Mouse (Mus musculus): Measurements from ENCODE around the gene Cryba4. TPM values are rescaled to one million over a fixed set of nuclear protein-coding genes. Genes with fewer than 3 reads are reported as not detected.

Cryba4 gene
- total and polyA plus RNA-seq, 2 experiments from 2014 or later = 2.4 TPM; not detected in 1

DNA sequence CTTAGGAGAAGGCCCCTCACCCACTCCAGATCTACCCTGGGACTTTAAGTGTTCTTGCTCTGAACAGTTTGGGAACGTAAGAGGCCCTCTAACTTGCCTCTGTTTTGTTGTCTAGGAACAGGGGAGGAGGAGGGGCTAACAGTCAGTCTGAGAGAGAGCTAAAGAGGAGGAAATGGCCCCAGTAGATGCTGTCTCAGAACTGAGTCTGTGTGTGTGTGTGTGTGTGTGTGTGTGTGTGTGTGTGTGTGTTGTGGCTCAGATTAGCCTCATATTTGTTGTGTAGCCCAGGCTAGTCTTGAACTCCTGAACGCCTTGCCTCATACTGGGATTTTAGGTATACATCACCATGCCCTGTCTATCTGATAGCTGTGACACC is 34.3 kb upstream of the Cryba4 start:
- no peak overlapping the region for H3K4me2 ChIP-seq (ENCODE audit: low read depth)
- no peaks in the 10 kb centered on the region for H3K4me1 ChIP-seq (ENCODE audit: insufficient read depth)
- H3K9ac ChIP-seq = no peak overlapping the region
- H3K4me3 ChIP-seq (ENCODE audit: low read depth, low read length) = no peak overlapping the region
- H3K36me3 ChIP-seq (ENCODE audit: insufficient read depth) = no peaks in the 10 kb centered on the region
- no peak overlapping the region for H3K27ac ChIP-seq (ENCODE audit: low read depth, low read length)
- H3K27me3 ChIP-seq (ENCODE audit: insufficient read depth, low read length) = no peaks in the 10 kb centered on the region
- no peak for TF ChIP-seq CTCF (IDR thresholded peaks at IDR 0.05; ENCODE audit: low read depth)
- no peaks in the 10 kb centered on the region for H3K9me3 ChIP-seq (ENCODE audit: low read length)
- ATAC-seq (no peak), DNase-seq (no peak)
- WGBS = 82% methylated on average over 2 of the region's 2 CpGs

DNA sequence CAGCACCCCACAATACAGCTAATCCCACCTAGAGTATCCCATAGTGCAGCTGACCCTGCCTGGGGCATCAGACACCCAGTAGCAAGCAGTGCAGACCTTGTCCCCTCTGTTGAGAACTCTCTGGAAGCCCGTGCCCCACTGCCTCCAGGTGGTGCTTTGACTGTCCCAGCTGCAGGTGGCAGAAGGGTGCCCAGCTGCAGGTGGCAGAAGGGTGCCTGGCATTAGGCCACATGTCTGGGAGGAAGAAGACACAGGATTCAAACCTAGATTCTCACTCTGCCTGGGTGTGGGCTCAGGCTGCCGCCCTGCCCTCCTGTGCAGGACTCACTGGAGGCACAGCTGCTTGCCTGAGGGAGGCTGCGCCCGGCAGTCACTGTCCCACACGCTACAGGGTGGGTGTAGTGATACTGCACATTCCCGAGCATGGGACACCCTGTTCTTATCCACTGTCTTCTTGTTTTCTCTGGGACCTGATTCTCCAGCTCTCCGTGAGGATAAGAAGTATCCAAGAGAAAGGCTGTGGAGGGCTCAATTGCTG is 33.3 kb upstream of the Cryba4 start:
- 92% methylated on average over 7 of the region's 7 CpGs for WGBS
- Histone ChIP-seq H3K9me3 (ENCODE audit: low read length) (no peaks in the 10 kb centered on the region), H3K4me1 (ENCODE audit: insufficient read depth) (no peaks in the 10 kb centered on the region), H3K27me3 (ENCODE audit: insufficient read depth, low read length) (no peaks in the 10 kb centered on the region), H3K27ac (ENCODE audit: low read depth, low read length) (no peak overlapping the region), H3K36me3 (ENCODE audit: insufficient read depth) (no peaks in the 10 kb centered on the region), H3K4me2 (ENCODE audit: low read depth) (no peak overlapping the region), H3K4me3 (ENCODE audit: low read depth, low read length) (no peak overlapping the region), H3K9ac (no peak overlapping the region)
- no peak for TF ChIP-seq CTCF (IDR thresholded peaks at IDR 0.05; ENCODE audit: low read depth)
- ATAC-seq (no peak), DNase-seq (no peak)

DNA sequence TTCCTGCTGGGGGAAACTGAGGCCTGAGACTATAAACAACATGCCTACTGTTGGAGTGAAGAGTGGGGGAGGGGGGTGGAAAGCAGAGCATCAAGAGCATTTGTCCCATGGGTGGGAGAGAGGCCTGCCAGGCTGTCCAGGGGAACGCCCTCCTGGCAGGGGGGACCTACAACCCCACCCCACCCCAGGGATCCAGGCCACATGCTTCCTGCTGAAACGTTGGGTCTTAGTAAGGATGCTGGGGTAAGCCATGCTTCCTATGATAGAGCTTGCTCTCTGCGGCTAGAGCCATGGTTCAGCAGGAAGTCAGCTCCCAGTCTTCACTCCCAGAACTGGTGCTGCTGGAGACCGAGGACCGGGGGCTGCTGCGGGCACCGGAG is 31.9 kb upstream of the Cryba4 start:
- WGBS = 83% methylated on average over 7 of the region's 7 CpGs
- H3K4me1 ChIP-seq (ENCODE audit: insufficient read depth) = no peaks in the 10 kb centered on the region
- no peak overlapping the region for H3K9ac ChIP-seq
- no peak overlapping the region for H3K27ac ChIP-seq (ENCODE audit: low read depth, low read length)
- no peaks in the 10 kb centered on the region for H3K27me3 ChIP-seq (ENCODE audit: insufficient read depth, low read length)
- DNase-seq (no peak), ATAC-seq (no peak)
- no peak overlapping the region for H3K4me2 ChIP-seq (ENCODE audit: low read depth)
- no peaks in the 10 kb centered on the region for H3K36me3 ChIP-seq (ENCODE audit: insufficient read depth)
- TF ChIP-seq CTCF (IDR thresholded peaks at IDR 0.05; ENCODE audit: low read depth) = no peak
- no peak overlapping the region for H3K4me3 ChIP-seq (ENCODE audit: low read depth, low read length)
- H3K9me3 ChIP-seq (ENCODE audit: low read length) = no peaks in the 10 kb centered on the region

DNA sequence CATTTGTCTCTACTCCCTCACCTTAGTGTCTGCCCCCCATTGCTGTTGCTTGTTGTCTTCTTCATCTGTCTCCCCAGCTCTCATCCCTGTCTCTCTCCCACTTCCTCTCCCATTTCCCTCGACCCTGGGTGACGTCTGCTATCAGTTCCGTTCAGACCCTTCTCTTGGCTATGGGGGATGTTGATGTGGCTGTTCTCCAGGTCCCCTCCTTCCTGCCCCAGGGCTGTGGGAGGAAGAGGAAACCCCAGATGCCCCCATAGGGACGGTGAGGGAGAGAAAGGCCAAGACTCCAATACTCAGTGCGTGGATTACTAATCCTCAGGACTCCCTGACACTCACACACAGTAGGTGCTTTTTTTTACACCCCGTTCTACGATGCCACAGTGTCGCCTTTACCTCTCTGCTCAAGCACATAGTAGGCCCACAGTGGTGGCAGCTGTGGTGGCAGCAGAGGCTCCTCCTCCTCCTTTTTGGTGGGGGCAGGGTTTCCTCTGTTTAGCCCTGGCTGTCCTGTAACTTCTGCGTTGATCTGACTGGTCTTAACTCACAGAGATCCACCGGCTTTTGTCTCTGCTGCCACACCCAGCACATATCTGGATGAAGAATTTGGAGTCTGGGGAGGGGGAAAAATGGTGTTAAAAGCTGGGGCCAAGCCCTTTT is 31.4 kb upstream of the Cryba4 start:
- no peak overlapping the region for H3K4me3 ChIP-seq (ENCODE audit: low read depth, low read length)
- no peaks in the 10 kb centered on the region for H3K4me1 ChIP-seq (ENCODE audit: insufficient read depth)
- no peaks in the 10 kb centered on the region for H3K27me3 ChIP-seq (ENCODE audit: insufficient read depth, low read length)
- DNase-seq (no peak), ATAC-seq (no peak)
- no peaks in the 10 kb centered on the region for H3K36me3 ChIP-seq (ENCODE audit: insufficient read depth)
- 73% methylated on average over 10 of the region's 10 CpGs for WGBS
- H3K9me3 ChIP-seq (ENCODE audit: low read length) = no peaks in the 10 kb centered on the region
- H3K9ac ChIP-seq = no peak overlapping the region
- no peak overlapping the region for H3K4me2 ChIP-seq (ENCODE audit: low read depth)
- no peak for TF ChIP-seq CTCF (IDR thresholded peaks at IDR 0.05; ENCODE audit: low read depth)
- H3K27ac ChIP-seq (ENCODE audit: low read depth, low read length) = no peak overlapping the region

DNA sequence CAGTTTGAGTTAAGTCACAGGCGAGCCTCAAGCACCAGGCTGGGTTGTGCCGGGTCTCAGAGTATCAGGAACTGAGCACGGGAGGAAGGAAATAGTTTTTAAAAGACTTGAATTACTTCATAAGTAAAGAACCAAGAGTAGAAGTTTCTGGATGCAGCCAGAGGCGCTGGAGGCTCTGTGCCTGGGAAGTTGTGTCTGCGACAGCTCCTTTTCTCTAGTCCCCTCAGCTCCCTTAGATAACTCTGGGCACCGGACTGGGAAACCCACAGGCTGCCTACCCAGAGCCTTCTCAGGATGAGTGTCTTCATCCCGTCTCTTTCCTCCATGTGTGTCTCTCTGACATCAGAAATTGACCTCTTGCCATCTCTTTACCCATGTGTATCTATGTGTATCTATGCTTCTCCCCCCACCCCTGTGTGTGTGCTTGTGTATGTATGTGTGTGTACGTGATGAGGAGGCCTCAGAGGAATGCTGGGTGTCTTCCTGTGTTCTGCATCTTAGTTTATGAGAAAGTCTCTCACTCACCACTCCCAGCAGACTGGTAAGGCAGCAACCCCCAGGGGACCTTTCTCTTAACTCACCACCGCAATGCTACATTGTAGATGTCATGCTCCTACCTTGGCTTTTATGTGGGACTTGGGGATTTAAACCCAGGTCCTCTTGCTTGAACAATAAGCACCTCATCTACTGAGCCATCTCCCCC is 30.6 kb upstream of the Cryba4 start:
- Histone ChIP-seq H3K4me2 (ENCODE audit: low read depth) (no peak overlapping the region), H3K27me3 (ENCODE audit: insufficient read depth, low read length) (no peaks in the 10 kb centered on the region), H3K27ac (ENCODE audit: low read depth, low read length) (no peak overlapping the region), H3K36me3 (ENCODE audit: insufficient read depth) (no peaks in the 10 kb centered on the region), H3K4me3 (ENCODE audit: low read depth, low read length) (no peak overlapping the region), H3K9ac (no peak overlapping the region), H3K9me3 (ENCODE audit: low read length) (no peaks in the 10 kb centered on the region), H3K4me1 (ENCODE audit: insufficient read depth) (no peaks in the 10 kb centered on the region)
- 76% methylated on average over 9 of the region's 9 CpGs for WGBS
- no peak for TF ChIP-seq CTCF (IDR thresholded peaks at IDR 0.05; ENCODE audit: low read depth)
- DNase-seq (no peak), ATAC-seq (no peak)

DNA sequence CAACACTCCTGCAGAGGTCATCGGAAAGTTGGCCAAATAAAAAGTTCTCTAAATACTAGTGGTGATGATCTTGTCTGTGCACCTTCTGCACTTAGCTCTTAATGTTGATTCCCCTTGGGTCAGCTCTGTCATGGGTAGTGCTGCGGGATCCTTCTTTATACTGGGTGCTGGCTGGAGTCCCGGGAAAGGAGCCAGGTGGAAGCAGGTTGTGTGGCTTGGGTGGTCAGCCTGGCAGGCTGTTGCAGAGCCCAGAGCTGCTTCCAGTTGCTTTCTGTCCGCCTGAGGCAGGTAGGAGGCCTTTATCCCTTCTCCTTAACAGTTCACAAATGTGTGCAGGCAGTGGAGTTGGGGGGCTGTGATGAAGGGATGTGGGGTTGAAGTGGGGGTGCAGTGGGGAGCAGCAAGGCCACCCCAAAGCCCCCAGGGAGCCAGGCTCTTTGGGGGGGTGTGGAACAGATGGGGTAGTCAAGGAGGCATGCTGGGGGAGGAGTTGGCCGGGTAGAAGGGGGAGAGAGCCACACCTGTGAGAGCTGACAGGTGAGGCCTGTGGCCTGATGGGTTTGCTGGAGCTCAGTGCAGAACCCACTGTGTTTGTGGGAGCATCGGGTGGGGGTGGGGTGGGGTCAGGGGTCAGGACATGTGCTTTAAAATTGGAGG is 29.9 kb upstream of the Cryba4 start:
- no peaks in the 10 kb centered on the region for H3K36me3 ChIP-seq (ENCODE audit: insufficient read depth)
- no peak for DNase-seq
- H3K9ac ChIP-seq = no peak overlapping the region
- no peak for TF ChIP-seq CTCF (IDR thresholded peaks at IDR 0.05; ENCODE audit: low read depth)
- H3K9me3 ChIP-seq (ENCODE audit: low read length) = no peaks in the 10 kb centered on the region
- no peaks in the 10 kb centered on the region for H3K27me3 ChIP-seq (ENCODE audit: insufficient read depth, low read length)
- H3K4me3 ChIP-seq (ENCODE audit: low read depth, low read length) = no peak overlapping the region
- WGBS = 73% methylated on average over 6 of the region's 6 CpGs
- H3K4me2 ChIP-seq (ENCODE audit: low read depth) = no peak overlapping the region
- H3K27ac ChIP-seq (ENCODE audit: low read depth, low read length) = no peak overlapping the region
- no peaks in the 10 kb centered on the region for H3K4me1 ChIP-seq (ENCODE audit: insufficient read depth)
- ATAC-seq = no peak

DNA sequence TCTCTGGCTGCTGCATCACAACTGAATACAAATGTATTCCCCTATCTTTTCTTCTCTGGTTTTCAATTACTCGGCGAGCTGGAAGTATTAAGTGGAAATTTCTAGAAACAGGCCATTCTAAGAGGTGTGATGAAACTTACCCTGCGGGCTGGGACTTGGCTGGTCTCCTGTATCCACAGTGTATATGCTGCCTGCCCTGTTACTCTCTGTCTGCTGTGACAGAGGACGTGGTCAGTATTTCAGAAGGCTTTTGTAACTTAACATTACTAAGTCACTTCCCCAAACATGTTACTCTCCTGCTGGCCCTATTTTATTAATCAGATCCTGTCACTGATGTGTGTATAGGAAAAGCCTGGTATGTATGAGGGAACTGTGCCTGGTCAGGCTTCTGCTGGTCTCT is 29.4 kb upstream of the Cryba4 start:
- Histone ChIP-seq H3K36me3 (ENCODE audit: insufficient read depth) (no peaks in the 10 kb centered on the region), H3K4me3 (ENCODE audit: low read depth, low read length) (no peak overlapping the region), H3K4me1 (ENCODE audit: insufficient read depth) (no peaks in the 10 kb centered on the region), H3K9ac (no peak overlapping the region), H3K27me3 (ENCODE audit: insufficient read depth, low read length) (no peaks in the 10 kb centered on the region), H3K4me2 (ENCODE audit: low read depth) (no peak overlapping the region), H3K9me3 (ENCODE audit: low read length) (no peaks in the 10 kb centered on the region), H3K27ac (ENCODE audit: low read depth, low read length) (no peak overlapping the region)
- whole genome bisulfite sequencing = 77% methylated on average over 4 of the region's 4 CpGs
- no peak for DNase-seq
- TF ChIP-seq CTCF (IDR thresholded peaks at IDR 0.05; ENCODE audit: low read depth) = no peak
- no peak for ATAC-seq
